In the genomic region with DNA sequence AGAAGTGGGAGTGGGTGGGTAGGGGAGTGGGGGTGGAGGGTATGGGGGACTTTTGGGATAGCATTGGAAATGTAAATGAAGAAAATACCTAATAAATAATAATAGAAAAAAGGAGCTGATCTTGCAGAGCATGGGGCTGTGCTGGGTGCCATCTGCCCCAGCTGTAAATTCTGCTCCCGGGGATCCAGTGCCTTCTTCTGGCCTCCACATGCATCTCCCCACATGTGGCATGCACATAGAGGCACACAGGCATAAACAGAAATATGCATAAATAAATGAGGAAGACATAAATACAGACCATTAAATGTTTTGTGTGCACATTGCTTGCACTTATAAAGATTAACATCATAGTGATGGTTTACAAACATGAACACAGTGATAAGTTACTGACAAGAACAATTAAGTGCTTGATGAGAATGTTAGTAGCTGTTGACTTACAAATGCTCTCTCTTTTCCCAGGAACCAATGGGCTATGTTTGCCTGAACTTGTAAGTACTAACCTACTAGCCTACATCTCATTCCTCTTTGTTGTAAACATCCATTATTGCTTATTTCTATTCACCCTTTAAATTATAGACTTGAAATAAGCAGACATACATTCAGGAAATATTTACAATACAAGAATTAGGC, we compare ENCODE assay signal across 22 mouse cellular contexts.
DNase-seq lines count a peak whose midpoint lies in the region; ATAC-seq and TF ChIP-seq lines count a peak whose summit lies in the region.
"Had no signal": no experiment of that assay in that cellular context is flagged by ENCODE, and none has a peak within 500 bp of the region (broad histone marks: within the 10 kb centered on the region; RNA-seq: fewer than 3 reads in every experiment).

No protein-coding gene starts in this region.

- H3K4me2 ChIP-seq in lung, embryonic 14.5 days, result no peak overlapping the region
- no peak overlapping the region for H3K4me2 ChIP-seq in forebrain, embryonic 11.5 days (ENCODE audit: low read depth, low read length, severe bottlenecking)
- H3K4me2 ChIP-seq: heart, embryonic 12.5 days; heart, embryonic 15.5 days; hindbrain, embryonic 13.5 days had no signal

- H3K27ac ChIP-seq in lung, embryonic 14.5 days (ENCODE audit: low read depth), result no peak overlapping the region
- no peak overlapping the region for H3K27ac ChIP-seq in forebrain, embryonic 11.5 days (ENCODE audit: low read depth, low read length)
- H3K27ac ChIP-seq: gastrocnemius, adult 2 months; heart, embryonic 15.5 days; hindbrain, embryonic 13.5 days had no signal

- H3K4me1 ChIP-seq in lung, embryonic 14.5 days (ENCODE audit: insufficient read depth), result no peaks in the 10 kb centered on the region
- H3K4me1 ChIP-seq in forebrain, embryonic 11.5 days (replicated peaks; ENCODE audit: control insufficient read depth, insufficient read depth, low read length), result peaks cover 3% of the 10 kb centered on the region; the same call in 1 of the 2 replicates
- H3K4me1 ChIP-seq: heart, embryonic 15.5 days had no signal

- DNase-seq in heart, adult 11 months, result peak; percentile 68
- no peak for DNase-seq in heart, postnatal 4 days
- DNase-seq in lung, embryonic 14.5 days, result peak; percentile 75
- no peak for DNase-seq in lung, postnatal 25 days (ENCODE audit: low spot score)
- DNase-seq in retina, postnatal 1 day, result peak; percentile 5
- no peak for DNase-seq in retina, embryonic 14.5 days (ENCODE audit: low spot score)
- no peak for DNase-seq in forebrain, embryonic 11.5 days (ENCODE audit: low spot score)
- DNase-seq: adrenal gland, adult 2 months; adrenal gland, postnatal 14 days; B cell, adult 2 months; cerebellum, adult 11 months; forebrain, postnatal 0 days; gastrocnemius, adult 2 months; gastrocnemius, postnatal 14 days; heart, adult 18-20 months; heart, postnatal 10 days; heart, postnatal 36 days had no signal

- H3K27me3 ChIP-seq in lung, embryonic 14.5 days (ENCODE audit: insufficient read depth, low read length), result no peaks in the 10 kb centered on the region
- no peaks in the 10 kb centered on the region for H3K27me3 ChIP-seq in forebrain, embryonic 11.5 days (ENCODE audit: control insufficient read depth, insufficient read depth, low read length)
- H3K27me3 ChIP-seq: heart, embryonic 12.5 days; heart, embryonic 15.5 days; hindbrain, embryonic 13.5 days had no signal

- WGBS in lung, embryonic 14.5 days, result 55% methylated on average over 1 of the region's 1 CpGs
- 100% methylated on average over 1 of the region's 1 CpGs for WGBS in forebrain, embryonic 11.5 days

- H3K4me3 ChIP-seq in lung, embryonic 14.5 days (ENCODE audit: low read depth, low read length), result no peak overlapping the region
- no peak overlapping the region for H3K4me3 ChIP-seq in forebrain, embryonic 11.5 days (ENCODE audit: low read depth, low read length)
- H3K4me3 ChIP-seq: forebrain, embryonic 10.5 days; gastrocnemius, adult 2 months; heart, embryonic 12.5 days; heart, embryonic 15.5 days; hindbrain, embryonic 13.5 days had no signal

- peak; percentile 86 for ATAC-seq in lung, embryonic 14.5 days (ENCODE audit: insufficient read depth)
- ATAC-seq in forebrain, embryonic 11.5 days (replicated peaks; ENCODE audit: low FRiP score), result no peak; the same call in 1 of the 2 replicates
- ATAC-seq: forebrain, postnatal 0 days had no signal

- H3K36me3 ChIP-seq in lung, embryonic 14.5 days (ENCODE audit: insufficient read depth), result no peaks in the 10 kb centered on the region
- no peaks in the 10 kb centered on the region for H3K36me3 ChIP-seq in forebrain, embryonic 11.5 days (ENCODE audit: control insufficient read depth, insufficient read depth, low read length)
- H3K36me3 ChIP-seq: forebrain, embryonic 10.5 days; G1E; heart, embryonic 12.5 days; heart, embryonic 15.5 days; hindbrain, embryonic 13.5 days had no signal

- H3K9me3 ChIP-seq in lung, embryonic 14.5 days (ENCODE audit: low read depth, low read length), result no peaks in the 10 kb centered on the region
- H3K9me3 ChIP-seq in forebrain, embryonic 11.5 days (ENCODE audit: control insufficient read depth, low read length), result no peaks in the 10 kb centered on the region
- H3K9me3 ChIP-seq: forebrain, embryonic 10.5 days; heart, embryonic 12.5 days; heart, embryonic 15.5 days; hindbrain, embryonic 13.5 days had no signal

- H3K9ac ChIP-seq in lung, embryonic 14.5 days, result no peak overlapping the region
- no peak overlapping the region for H3K9ac ChIP-seq in forebrain, embryonic 11.5 days (ENCODE audit: low read length)
- H3K9ac ChIP-seq: forebrain, postnatal 0 days; heart, embryonic 12.5 days; heart, embryonic 15.5 days; hindbrain, embryonic 13.5 days had no signal

- TF ChIP-seq CTCF in lung, embryonic 14.5 days (IDR thresholded peaks at IDR 0.05; ENCODE audit: low read depth), result no peak

Comparison
In these comparisons a context has a peak if more than half of its experiments do, and no peak if none do; other contexts are left out.
1. DNase-seq: peak in heart, adult 11 months (single experiment), lung, embryonic 14.5 days (single experiment) and retina, postnatal 1 day (single experiment); none in heart, postnatal 4 days (single experiment), lung, postnatal 25 days (single experiment), retina, embryonic 14.5 days (single experiment) and forebrain, embryonic 11.5 days (single experiment).